Comparison of ENCODE assay signal across 10 mouse cellular contexts in the genomic region with DNA sequence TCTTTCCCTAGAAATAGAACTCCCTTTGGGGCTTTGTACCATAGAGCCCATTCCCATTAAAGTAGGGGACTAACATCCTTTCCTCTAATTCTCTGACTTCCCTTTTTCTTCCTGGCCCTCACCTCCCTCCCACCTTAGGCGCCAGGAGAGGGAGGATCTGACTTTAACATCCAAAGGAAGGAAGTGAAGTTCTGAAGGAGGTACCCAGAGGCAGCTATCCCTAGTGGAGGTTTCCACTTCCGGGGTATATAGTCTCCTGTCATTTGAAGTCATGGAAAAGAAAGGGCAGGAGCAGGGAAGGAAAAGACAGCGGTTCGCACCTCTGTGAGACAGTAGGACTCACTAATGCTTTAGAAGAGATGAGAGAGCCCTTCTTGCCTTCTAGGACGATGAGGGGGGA. TPM values are rescaled to one million over a fixed set of nuclear protein-coding genes. Genes with fewer than 3 reads are reported as not detected.
DNase-seq lines count a peak whose midpoint lies in the region; ATAC-seq and TF ChIP-seq lines count a peak whose summit lies in the region.
"Had no signal": no experiment of that assay in that cellular context is flagged by ENCODE, and none has a peak within 500 bp of the region (broad histone marks: within the 10 kb centered on the region; RNA-seq: fewer than 3 reads in every experiment).

No protein-coding gene starts in this region.

- H3K4me3 ChIP-seq in layer of hippocampus, adult 2 months, result 0 out of 2 replicates have a peak overlapping the region, but pooled peaks have one; percentile 4
- H3K4me3 ChIP-seq in heart, embryonic 16.5 days (ENCODE audit: low read length), result no peak overlapping the region; the same call in 1 of the 2 replicates
- no peak overlapping the region for H3K4me3 ChIP-seq in midbrain, embryonic 12.5 days

- no peaks in the 10 kb centered on the region for H3K36me3 ChIP-seq in heart, embryonic 16.5 days (ENCODE audit: control insufficient read depth, insufficient read depth)
- no peaks in the 10 kb centered on the region for H3K36me3 ChIP-seq in midbrain, embryonic 12.5 days

- H3K27me3 ChIP-seq in heart, embryonic 16.5 days (ENCODE audit: control insufficient read depth, insufficient read depth, low read length), result no peaks in the 10 kb centered on the region
- H3K27me3 ChIP-seq in midbrain, embryonic 12.5 days, result no peaks in the 10 kb centered on the region
- H3K27me3 ChIP-seq: Patski had no signal

- no peak for DNase-seq in layer of hippocampus, adult 2 months (ENCODE audit: low spot score in 2 of 2)
- DNase-seq in layer of hippocampus, postnatal 25 days (ENCODE audit: extremely low spot score in 1 of 2, low spot score in 1 of 2), result no peak
- DNase-seq in layer of hippocampus, adult 18-20 months (ENCODE audit: low spot score in 2 of 2), result no peak
- no peak for DNase-seq in kidney, adult 18-20 months
- DNase-seq in yolk sac, embryonic 10.5 days (ENCODE audit: low spot score), result no peak

- H3K4me2 ChIP-seq in heart, embryonic 16.5 days (ENCODE audit: low read depth, low read length), result peak overlapping the region; percentile 60
- H3K4me2 ChIP-seq in midbrain, embryonic 12.5 days (replicated peaks), result 0 out of 2 replicates have a peak overlapping the region, but pooled peaks have one; percentile 32

- no peaks in the 10 kb centered on the region for H3K9me3 ChIP-seq in heart, embryonic 16.5 days (replicated peaks; ENCODE audit: control insufficient read depth, low read length)
- no peaks in the 10 kb centered on the region for H3K9me3 ChIP-seq in midbrain, embryonic 12.5 days

- peaks cover 15% of the 10 kb centered on the region for H3K4me1 ChIP-seq in heart, embryonic 16.5 days (ENCODE audit: control insufficient read depth, insufficient read depth, low read length)
- peaks cover 20% of the 10 kb centered on the region for H3K4me1 ChIP-seq in midbrain, embryonic 12.5 days

- ATAC-seq in common myeloid progenitor, adult 5-6 weeks (replicated peaks; ENCODE audit: low read depth, poor library complexity, severe bottlenecking), result peak; percentile 40
- no peak for ATAC-seq in heart, embryonic 16.5 days (replicated peaks; ENCODE audit: extremely low read depth, insufficient read depth, low FRiP score)
- no peak for ATAC-seq in midbrain, embryonic 12.5 days (ENCODE audit: low FRiP score, low read depth)

- TF ChIP-seq CTCF in layer of hippocampus, adult 2 months (conservative IDR thresholded peaks at IDR 0.05), result no peak

- 32% methylated on average over 5 of the region's 5 CpGs for WGBS in heart, embryonic 16.5 days
- 51% methylated on average over 5 of the region's 5 CpGs for WGBS in midbrain, embryonic 12.5 days

- peak overlapping the region; percentile 77 for H3K27ac ChIP-seq in layer of hippocampus, adult 2 months
- H3K27ac ChIP-seq in heart, embryonic 16.5 days (ENCODE audit: low read length), result peak overlapping the region; percentile 59; the same call in 1 of the 2 replicates
- H3K27ac ChIP-seq in midbrain, embryonic 12.5 days (replicated peaks), result peak overlapping the region; percentile 27; the same call in 1 of the 2 replicates

- H3K9ac ChIP-seq in heart, embryonic 16.5 days (ENCODE audit: low read length), result peak overlapping the region; percentile 54
- H3K9ac ChIP-seq in midbrain, embryonic 12.5 days (replicated peaks), result no peak overlapping the region

RNA-seq across cellular contexts. Expression of gene 4930558K02Rik, which starts 19.9 kb away (rescaled TPM):
- total RNA-seq in layer of hippocampus, adult 2 months (2021), result not detected
- not detected for total RNA-seq in layer of hippocampus, postnatal 25 days (2021)
- not detected in 2 replicates for total RNA-seq in common myeloid progenitor, adult 5-6 weeks (2017)
- polyA plus RNA-seq in heart, embryonic 16.5 days (2015; fragmentation: Nextera tagmentation; extraction: Ambion mirVana), result not detected in 2 replicates
- polyA plus RNA-seq in midbrain, embryonic 12.5 days (2016; fragmentation: Nextera tagmentation; extraction: Ambion mirVana), result not detected in 2 replicates
- not detected for total RNA-seq in layer of hippocampus, adult 18-20 months (2021)
- polyA plus RNA-seq: liver, embryonic 16.5 days; Patski had no signal

RNA-seq across cellular contexts. Expression of gene Pigc, which starts 30.4 kb away (rescaled TPM):
- 10 to 100 TPM; 13.3 to 14.5 TPM for total RNA-seq in layer of hippocampus, adult 2 months (2021)
- total RNA-seq in layer of hippocampus, postnatal 25 days (2021), result 10 to 100 TPM; 14.7 to 16.3 TPM
- 15.7 and 16.0 TPM in 2 replicates for total RNA-seq in common myeloid progenitor, adult 5-6 weeks (2017)
- polyA plus RNA-seq in heart, embryonic 16.5 days (2015; fragmentation: Nextera tagmentation; extraction: Ambion mirVana), result 27.0 and 31.7 TPM in 2 replicates
- polyA plus RNA-seq in midbrain, embryonic 12.5 days (2016; fragmentation: Nextera tagmentation; extraction: Ambion mirVana), result 32.7 and 34.9 TPM in 2 replicates
- 10 to 100 TPM; 13.7 to 14.4 TPM for total RNA-seq in layer of hippocampus, adult 18-20 months (2021)

Comparison
In these comparisons a context has a peak if more than half of its experiments do, and no peak if none do; other contexts are left out.
1. H3K27ac ChIP-seq: peak in every context shown above with its lines; median percentile 77 in layer of hippocampus, adult 2 months; 59 in heart, embryonic 16.5 days; 27 in midbrain, embryonic 12.5 days.